Mouse (Mus musculus) neural tube, postnatal 0 days (tissue): ENCODE data around the gene Gpr160. TPM values are rescaled to one million over a fixed set of nuclear protein-coding genes. Genes with fewer than 3 reads are reported as not detected.

Source experiments
- polyA plus RNA-seq: library from polyadenylated mRNA; unstranded; fragments of >200 nt; fragmentation: Nextera tagmentation; extraction: Ambion mirVana; gene quantifications from 2 replicates; pipeline ENCODE4 v1.2.1, GENCODE M21; 2015

The Gpr160 gene
- polyA plus RNA-seq = 2.3 and 2.6 TPM in 2 replicates

DNA sequence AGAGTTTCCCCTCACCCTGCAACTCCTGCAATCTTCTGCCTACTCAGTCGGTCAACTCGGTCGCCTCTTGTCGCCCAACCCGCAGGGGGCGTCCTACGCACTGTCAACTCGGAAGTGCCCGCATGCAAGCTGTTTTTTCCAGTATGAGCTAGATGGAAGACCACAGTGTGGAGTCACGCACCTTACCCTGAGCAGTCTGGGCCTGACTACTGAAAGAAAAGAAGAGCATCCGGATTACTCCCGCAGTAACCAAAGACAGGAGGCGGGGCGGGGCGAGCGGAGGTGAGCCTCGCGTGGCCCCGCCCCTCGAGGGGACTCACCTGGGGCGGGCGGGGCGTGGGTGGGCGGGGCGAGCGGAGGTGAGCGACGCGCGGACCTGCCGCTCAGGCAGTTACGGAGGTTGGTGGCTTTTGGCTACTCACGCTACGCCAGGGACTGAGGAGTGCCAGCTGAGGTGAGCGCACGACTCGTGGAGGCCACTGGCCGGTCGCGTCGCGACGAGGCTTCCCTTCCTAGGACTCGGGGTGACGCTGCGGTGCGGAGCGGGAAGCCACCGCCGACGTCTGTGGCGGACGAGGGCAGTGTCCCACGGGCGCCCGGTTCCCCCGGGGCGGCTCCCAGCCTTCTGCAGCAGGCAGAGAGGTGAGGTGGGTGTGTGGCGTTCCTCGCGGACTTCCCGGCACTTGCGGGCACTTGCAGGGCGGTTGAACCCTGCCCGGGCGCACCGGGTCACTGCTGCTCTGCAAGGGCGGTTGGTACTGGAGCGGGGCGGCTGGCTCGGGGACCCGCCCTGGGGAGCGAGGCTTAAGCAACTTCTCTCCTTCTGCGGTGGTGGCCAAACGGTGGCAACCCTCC lies at the start of gene Gpr160:
Gene Gpr160 (plus strand): TSS at position 347 of the 855 bp plus-strand sequence.

Other genes starting within 250 kb of the Gpr160 start
- 0.20 TPM in 1 of 2 replicates, not detected in the other for gene Lrriq4, start 211.4 kb upstream of the Gpr160 start, polyA plus RNA-seq
- 0.95 and 1.0 TPM in 2 replicates for gene Lrrc34, start 208.1 kb upstream of the Gpr160 start, polyA plus RNA-seq
- gene Lrrc31, start 156.1 kb upstream of the Gpr160 start, polyA plus RNA-seq = not detected in 2 replicates
- gene Samd7, start 109.7 kb upstream of the Gpr160 start, polyA plus RNA-seq = 0.05 TPM in 1 of 2 replicates, not detected in the other
- 120 and 147 TPM in 2 replicates for gene Sec62, start 63.1 kb upstream of the Gpr160 start, polyA plus RNA-seq
- 7.9 and 9.3 TPM in 2 replicates for gene Phc3, start 113.5 kb downstream of the Gpr160 start, polyA plus RNA-seq
- 23.0 TPM in 2 replicates for gene Prkci, start 139.8 kb downstream of the Gpr160 start, polyA plus RNA-seq
- gene Skil, start 239.1 kb downstream of the Gpr160 start, polyA plus RNA-seq = 21.1 and 24.1 TPM in 2 replicates